ENCODE assay signal across 7 mouse cellular contexts in the genomic region with DNA sequence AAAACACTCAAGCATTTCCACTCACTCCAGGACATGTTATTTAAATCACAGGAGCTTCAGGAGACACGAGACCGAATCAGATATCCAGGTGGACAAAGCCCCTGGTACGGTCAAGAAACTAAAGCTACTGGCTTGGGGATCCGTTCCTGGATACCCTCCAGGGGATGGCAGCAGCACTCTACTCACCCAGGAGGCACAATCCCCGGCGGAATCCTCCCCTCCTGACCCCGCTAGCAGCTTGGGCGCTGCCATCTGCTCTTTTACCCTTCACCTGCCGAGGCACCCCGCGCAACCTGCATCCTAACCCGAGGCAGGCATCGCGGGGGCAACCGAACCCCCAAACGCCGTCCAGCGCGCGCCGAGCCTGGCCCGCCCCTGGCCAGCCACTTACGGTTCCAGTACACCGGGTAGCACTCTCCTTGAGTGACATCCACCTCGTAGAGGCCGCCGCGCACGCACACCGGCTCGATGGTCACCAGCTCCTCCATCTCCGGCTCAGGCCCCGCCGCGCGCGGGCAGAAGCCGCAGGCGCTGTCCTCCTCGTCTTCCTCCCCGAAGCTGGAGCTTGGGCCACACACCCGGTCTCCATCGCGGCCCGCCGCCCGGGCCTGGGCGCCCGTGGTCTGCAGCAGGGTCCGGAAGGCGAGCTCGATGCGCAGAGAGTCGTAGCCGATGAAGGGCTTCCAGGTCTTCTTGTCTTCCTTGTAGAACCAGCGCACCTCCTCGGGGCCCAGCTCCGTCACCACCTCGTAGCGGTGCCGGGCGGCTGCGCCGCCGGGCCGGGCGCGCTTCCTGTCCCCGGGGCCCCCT. TPM values are rescaled to one million over a fixed set of nuclear protein-coding genes. Genes with fewer than 3 reads are reported as not detected.
DNase-seq lines count a peak whose midpoint lies in the region; ATAC-seq lines count a peak whose summit lies in the region.

No protein-coding gene starts in this region.

- under 1% methylated on average over 69 of the region's 69 CpGs for WGBS in embryonic facial prominence, embryonic 10.5 days
- under 1% methylated on average over 69 of the region's 69 CpGs for WGBS in limb, embryonic 13.5 days
- WGBS in midbrain, embryonic 15.5 days: under 1% methylated on average over 67 of the region's 69 CpGs

- H3K9me3 ChIP-seq in embryonic facial prominence, embryonic 10.5 days: no peaks in the 10 kb centered on the region
- no peaks in the 10 kb centered on the region for H3K9me3 ChIP-seq in limb, embryonic 13.5 days
- no peaks in the 10 kb centered on the region for H3K9me3 ChIP-seq in midbrain, embryonic 15.5 days

- H3K27me3 ChIP-seq in embryonic facial prominence, embryonic 10.5 days (replicated peaks; ENCODE audit: low read depth, poor library complexity, severe bottlenecking): peaks cover 12% of the 10 kb centered on the region; the same call in 1 of the 2 replicates
- H3K27me3 ChIP-seq in limb, embryonic 13.5 days: no peaks in the 10 kb centered on the region
- H3K27me3 ChIP-seq in midbrain, embryonic 15.5 days (replicated peaks): no peaks in the 10 kb centered on the region

- ATAC-seq in limb, embryonic 13.5 days (ENCODE audit: low FRiP score, low read depth): peak; percentile 17; the same call in 1 of the 2 replicates
- ATAC-seq in midbrain, embryonic 15.5 days (replicated peaks): peak; percentile 55

- peaks cover 26% of the 10 kb centered on the region for H3K4me1 ChIP-seq in embryonic facial prominence, embryonic 10.5 days
- peaks cover 25% of the 10 kb centered on the region for H3K4me1 ChIP-seq in limb, embryonic 13.5 days
- peaks cover 46% of the 10 kb centered on the region for H3K4me1 ChIP-seq in midbrain, embryonic 15.5 days

- peak overlapping the region; percentile 89 for H3K4me3 ChIP-seq in embryonic facial prominence, embryonic 10.5 days
- peak overlapping the region; percentile 65 for H3K4me3 ChIP-seq in limb, embryonic 13.5 days
- H3K4me3 ChIP-seq in midbrain, embryonic 15.5 days: peak overlapping the region; percentile 83

- peak overlapping the region; percentile 94 for H3K27ac ChIP-seq in embryonic facial prominence, embryonic 10.5 days (replicated peaks)
- H3K27ac ChIP-seq in limb, embryonic 13.5 days: peak overlapping the region; percentile 85
- peak overlapping the region; percentile 93 for H3K27ac ChIP-seq in midbrain, embryonic 15.5 days

- H3K36me3 ChIP-seq in embryonic facial prominence, embryonic 10.5 days (replicated peaks): no peaks in the 10 kb centered on the region
- H3K36me3 ChIP-seq in limb, embryonic 13.5 days: no peaks in the 10 kb centered on the region
- H3K36me3 ChIP-seq in midbrain, embryonic 15.5 days (replicated peaks): no peaks in the 10 kb centered on the region

- H3K9ac ChIP-seq in limb, embryonic 13.5 days: peak overlapping the region; percentile 86
- peak overlapping the region; percentile 96 for H3K9ac ChIP-seq in midbrain, embryonic 15.5 days

- H3K4me2 ChIP-seq in limb, embryonic 13.5 days (replicated peaks): peak overlapping the region; percentile 98
- peak overlapping the region; percentile 81 for H3K4me2 ChIP-seq in midbrain, embryonic 15.5 days

- DNase-seq in adrenal gland, adult 8-10 months: peak; percentile 37
- peak; percentile 75 for DNase-seq in embryonic facial prominence, embryonic 10.5 days (ENCODE audit: low spot score)
- DNase-seq in heart, adult 11 months: peak; percentile 96
- peak; percentile 52 for DNase-seq in kidney, adult 11 months
- peak; percentile 70 to 76 for DNase-seq in spleen, postnatal 10 days (ENCODE audit: low spot score in 2 of 2)

RNA-seq across cellular contexts. Expression of gene Ddhd1, which starts 0.9 kb away (rescaled TPM):
- 10 to 100 TPM; 17.1 to 21.1 (median 18.9) TPM for total RNA-seq in adrenal gland, adult 8-10 months (2022)
- 5.0 and 5.4 TPM in 2 replicates for polyA plus RNA-seq in embryonic facial prominence, embryonic 10.5 days (2016; fragmentation: Nextera tagmentation; extraction: Ambion mirVana)
- 5.9 and 6.8 TPM in 2 replicates for polyA plus RNA-seq in limb, embryonic 13.5 days (2015; fragmentation: Nextera tagmentation; extraction: Ambion mirVana)
- 19.3 and 19.8 TPM in 2 replicates for polyA plus RNA-seq in midbrain, embryonic 15.5 days (2015; fragmentation: Nextera tagmentation; extraction: Ambion mirVana)

Comparison
In these comparisons a context has a peak if more than half of its experiments do, and no peak if none do; other contexts are left out.
1. Peak in every context shown above with its lines: DNase-seq, ATAC-seq, H3K4me3 ChIP-seq and H3K27ac ChIP-seq.
2. DNase-seq: peak in every context shown above with its lines; median percentile 96 in heart, adult 11 months; 75 in embryonic facial prominence, embryonic 10.5 days; 73 in spleen, postnatal 10 days; 52 in kidney, adult 11 months; 37 in adrenal gland, adult 8-10 months.